Mouse (Mus musculus) hematopoietic stem cell, adult 5-6 weeks (primary cell): ENCODE results near the gene Mybpc1. TPM values are rescaled to one million over a fixed set of nuclear protein-coding genes. Genes with fewer than 3 reads are reported as not detected.
"Not testable (repeated sequence)": the region's sequence is repeated elsewhere in the genome, so short reads cannot be mapped to it uniquely, and the experiment has no call there.

Experiments used
- ATAC-seq, 2 experiments: fragments of 125-278 bp in 1 of 2; replicated peaks in 1 of 2; 2 replicates each; pipeline ENCODE4 v1.8.0; 2016 to 2017; ENCODE audit warnings: inconsistent platforms in 2 of 2, mild to moderate bottlenecking in 2 of 2, moderate number of reproducible peaks in 2 of 2, low read depth in 1 of 2, moderate TSS enrichment in 1 of 2; ENCODE audit not compliant: low FRiP score in 2 of 2, poor library complexity in 2 of 2, severe bottlenecking in 2 of 2, insufficient read depth in 1 of 2, low TSS enrichment in 1 of 2
- total RNA-seq: library from RNA; stranded (forward); fragments of 172-1452, 232-1000 nt; gene quantifications from 2 replicates; pipeline ENCODE4 v1.2.3, GENCODE M21; 2017

Mybpc1 gene
- total RNA-seq, 1 experiment from 2014 or later = not detected

DNA sequence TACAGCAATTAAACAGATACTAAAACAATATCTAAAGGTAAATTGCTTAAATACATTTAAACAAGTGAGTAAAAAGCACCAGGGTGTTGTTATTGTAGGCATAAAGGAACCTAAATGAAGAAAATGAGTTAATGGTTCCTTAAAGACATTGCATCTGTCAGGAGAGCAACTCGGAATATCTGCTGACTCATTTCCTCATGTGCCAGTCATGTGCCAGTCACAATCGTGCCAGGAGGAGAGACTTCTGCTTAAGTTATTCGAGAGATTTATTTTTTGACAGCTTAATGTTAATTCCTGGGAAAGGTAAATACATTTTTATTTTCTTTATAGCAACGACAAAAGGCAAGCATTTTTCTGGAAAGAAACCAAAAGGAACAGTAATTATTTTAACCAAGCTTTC, 26.3 kb downstream of the Mybpc1 start:
- peak; percentile 59 to 69; a peak in 3 of 4 replicates for ATAC-seq

DNA sequence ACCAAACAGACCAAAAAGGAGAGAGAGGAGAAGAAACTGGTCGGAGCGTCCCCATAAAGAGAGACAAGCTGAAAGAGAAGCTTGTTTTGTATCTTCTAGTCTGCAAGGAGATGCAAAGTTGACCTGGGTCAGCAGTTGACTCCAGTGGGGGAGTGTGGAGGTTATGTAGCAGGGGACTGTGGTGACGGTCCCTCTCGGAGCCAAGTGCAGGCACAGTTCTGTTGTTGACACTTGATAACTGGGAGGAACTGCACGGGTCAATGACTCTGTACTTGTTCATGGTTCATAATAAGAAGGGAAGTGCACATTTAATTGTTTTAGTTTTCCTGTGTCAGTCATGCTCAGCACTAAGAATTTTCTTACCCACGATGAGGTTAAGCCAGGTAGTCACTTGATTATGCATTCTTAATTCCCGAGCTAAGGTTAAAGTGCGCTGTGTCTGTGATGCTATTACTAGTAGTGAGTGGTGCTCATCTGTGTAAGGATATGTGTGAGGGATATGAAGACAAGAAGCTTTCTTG, 30.8 kb downstream of the Mybpc1 start:
- no peak for ATAC-seq

DNA sequence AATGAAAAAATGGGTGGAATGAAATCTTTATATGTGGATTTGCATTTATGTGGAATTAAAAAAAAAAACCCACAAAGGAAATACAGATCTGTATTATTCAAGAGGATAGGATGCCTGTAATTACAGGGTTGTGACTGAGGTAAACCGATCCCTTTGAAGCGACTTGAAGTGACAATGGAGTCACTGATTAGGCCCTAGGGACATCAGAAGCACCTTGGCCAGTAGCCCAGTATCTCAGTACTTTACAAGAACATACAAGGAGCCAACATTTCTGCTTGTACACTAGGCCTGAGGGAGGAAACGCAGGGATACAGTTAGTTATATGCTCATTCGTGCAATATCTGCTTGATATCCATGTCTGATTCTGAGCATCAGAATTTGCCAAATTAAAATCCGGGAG, 32.8 kb downstream of the Mybpc1 start:
- ATAC-seq = no peak

DNA sequence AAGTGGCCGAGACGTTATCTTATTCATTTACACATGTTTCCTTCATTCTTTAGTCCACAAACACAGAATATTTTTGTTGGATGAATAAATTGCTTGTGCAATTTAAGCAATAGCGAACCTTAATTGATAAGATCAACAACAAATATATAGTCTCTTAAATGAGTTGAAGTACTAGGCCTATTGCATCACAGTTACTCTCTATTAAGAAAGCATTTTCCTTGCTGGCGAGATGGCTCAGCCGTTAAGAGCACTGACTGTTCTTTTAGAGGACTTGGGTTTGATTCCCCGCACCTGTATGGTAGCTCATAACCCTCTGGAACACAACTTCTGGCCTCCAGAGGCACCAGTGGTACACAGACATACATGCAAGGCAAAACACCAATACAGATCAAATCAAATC, 47.9 kb downstream of the Mybpc1 start:
- no peak for ATAC-seq

DNA sequence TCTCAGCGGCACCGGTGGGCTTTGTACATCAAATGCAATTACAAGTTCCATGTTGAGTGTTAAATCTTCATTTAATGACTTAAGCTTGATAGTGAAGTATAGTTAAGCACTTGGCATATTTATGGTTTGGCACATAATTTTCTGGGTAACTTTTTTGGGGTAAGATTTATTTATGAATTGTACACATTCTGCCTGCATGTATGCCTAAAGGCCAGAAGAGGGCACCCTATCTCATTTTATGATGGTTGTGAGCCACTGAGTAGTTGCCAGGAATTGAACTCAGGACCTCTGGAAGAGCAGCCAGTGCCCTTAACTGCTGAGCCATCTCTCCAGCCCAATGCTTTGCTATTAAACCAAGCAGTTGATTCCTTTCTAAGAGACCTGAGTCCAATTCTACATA, 52.2 kb downstream of the Mybpc1 start:
- no peak; a peak in 1 of 4 replicates for ATAC-seq

DNA sequence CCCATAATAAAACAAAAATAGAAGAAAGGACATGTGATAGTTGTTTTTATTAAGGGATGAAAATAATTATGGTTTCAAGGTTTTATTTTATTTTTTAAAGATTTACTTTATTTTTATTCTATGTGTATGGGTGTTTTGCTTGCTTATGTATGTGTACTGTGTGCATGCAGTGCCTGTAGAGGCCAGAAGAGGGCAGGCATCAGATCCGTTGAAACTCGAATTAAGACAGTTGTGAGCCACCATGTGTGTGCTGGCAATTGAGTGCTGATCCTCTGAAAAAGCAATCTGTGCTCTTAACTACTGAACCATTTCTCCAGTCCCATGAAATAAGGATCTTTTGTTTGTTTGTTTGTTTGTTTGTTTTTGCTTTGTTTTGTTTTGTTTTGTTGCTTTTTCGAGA, 54.7 kb downstream of the Mybpc1 start:
- ATAC-seq = no peak

DNA sequence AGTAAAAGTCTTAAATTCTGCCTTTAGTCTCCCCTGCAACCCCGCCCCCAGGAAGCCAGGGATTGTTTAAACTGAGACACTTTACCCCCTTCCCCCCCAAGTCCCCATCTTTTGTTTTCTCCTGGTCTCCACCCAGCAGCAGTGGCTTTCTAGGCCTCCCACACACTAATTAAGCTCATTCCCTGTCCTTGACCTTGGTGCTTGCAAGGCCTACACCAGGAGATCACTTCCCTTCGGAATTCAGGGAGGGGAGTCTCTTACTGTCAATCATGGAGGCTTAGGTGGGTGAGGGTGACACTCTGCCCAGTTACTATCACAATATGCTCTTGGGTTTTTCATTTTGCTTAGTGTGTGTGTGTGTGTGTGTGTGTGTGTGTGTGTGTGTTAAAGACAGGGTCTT, 57.3 kb downstream of the Mybpc1 start:
- ATAC-seq = no peak

DNA sequence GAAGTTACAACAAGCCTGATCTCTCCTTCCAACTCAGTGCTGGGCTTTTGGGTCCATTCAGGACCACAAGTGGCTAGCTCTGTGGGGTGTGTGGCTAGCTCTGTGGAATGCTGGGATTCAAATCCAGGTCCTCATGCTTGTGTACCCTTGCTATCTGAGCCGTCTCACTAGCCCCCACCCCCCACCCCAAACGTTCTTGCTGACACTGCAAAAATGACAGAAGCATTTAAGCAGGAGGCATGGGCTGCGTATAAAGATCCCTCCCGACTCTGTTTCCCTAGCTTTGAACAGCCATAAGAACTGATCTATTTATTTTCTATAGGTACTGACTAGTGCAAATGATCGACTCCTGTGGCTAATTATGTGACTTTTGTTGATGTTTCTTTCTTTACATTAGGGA, 74.3 kb downstream of the Mybpc1 start:
- ATAC-seq = no peak

DNA sequence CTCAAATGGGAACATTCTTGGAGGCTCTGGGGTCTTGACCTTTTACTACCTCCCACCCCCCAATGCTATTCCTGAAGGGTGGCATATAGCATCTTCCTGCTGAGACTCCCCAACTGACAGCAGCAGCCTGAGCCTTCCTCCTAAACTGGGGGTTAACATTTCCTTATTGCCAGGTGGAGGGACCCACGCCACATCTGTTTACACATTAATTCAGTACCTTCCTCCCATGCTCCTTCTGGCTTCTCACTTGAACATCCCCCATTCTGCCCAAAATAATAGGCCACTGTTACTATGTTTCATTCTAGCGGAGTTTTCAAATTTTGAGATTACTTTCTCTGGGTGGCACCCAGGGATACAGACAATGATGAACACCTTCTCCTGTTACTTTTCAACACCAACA, 80.9 kb downstream of the Mybpc1 start:
- ATAC-seq = no peak

DNA sequence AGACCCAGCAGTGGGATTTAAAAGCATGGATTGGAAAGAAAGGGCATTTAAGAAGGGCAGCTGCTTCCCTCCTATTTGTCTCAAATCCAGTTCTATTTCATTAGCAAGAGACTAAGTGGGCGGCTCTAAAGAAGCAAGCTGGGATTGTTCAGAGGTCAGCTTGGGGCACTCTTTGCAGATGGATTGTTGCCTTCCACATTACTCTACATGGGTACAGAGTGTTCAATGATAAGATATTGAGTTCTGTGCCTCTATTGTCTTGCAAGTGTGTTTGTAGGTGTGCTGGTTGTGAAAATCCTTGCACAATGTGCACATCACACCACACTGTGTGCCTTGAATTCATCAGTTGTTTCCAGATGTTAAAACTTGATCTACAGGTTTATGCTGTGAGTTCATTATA, 81.7 kb downstream of the Mybpc1 start:
- ATAC-seq = no peak

DNA sequence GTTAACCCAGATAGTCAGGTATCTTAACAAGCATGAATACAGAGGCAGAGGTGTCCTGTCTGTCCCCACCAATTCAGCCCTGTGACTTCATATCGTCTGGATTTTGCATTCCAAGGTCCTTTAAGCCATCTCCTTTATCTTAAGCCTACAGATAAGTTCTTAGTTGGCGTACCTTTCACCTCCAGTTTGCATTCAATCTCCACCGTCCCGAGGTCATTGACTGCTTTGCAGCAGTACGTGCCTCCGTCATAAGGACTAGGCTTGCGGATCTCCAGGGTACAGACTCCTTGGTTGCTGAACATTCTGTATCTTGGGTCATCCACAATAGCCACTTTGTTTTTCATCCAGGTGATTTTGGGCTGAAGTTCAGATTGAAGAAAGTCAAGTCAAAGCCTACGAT, 82.2 kb downstream of the Mybpc1 start:
- no peak for ATAC-seq

DNA sequence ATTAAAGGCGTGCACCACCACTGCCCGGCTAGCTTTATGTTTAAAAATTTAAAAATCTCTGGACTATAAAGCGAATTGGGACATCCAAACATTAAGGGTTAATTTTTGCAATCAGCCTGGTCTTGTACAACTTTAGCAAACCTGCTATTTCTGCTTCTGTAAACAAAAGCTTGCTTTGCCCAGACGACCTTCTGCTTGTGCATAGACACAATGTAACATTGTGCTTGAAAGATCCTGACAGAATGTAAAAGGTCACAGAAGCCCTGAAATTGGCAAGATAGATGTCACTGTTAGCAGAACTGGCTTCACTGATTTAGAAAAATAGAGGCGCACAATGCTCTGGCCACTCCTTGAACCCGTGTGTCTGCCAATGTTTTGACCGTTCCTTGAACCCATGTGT, 89.9 kb downstream of the Mybpc1 start:
- not testable (repeated sequence) for ATAC-seq

DNA sequence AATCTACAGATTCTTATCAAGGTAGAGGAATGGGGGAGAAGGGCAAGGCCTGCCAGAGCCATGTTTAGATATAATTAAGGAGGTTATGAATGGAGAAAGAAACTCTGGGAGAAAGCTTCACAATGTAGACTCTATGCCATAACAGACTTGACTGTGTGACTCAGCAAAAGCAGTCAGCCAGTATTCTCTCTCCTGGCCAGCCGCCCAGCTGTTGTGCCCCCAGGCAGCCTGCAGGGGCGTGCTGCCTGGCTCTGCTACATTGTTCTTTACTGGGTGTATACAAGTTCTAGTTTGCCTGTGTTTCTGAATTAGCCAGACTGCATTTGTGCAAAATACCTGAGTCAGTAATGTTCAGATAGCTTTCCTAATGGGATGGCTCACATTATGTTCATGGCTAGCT, 90.5 kb downstream of the Mybpc1 start:
- ATAC-seq = peak; percentile 97

DNA sequence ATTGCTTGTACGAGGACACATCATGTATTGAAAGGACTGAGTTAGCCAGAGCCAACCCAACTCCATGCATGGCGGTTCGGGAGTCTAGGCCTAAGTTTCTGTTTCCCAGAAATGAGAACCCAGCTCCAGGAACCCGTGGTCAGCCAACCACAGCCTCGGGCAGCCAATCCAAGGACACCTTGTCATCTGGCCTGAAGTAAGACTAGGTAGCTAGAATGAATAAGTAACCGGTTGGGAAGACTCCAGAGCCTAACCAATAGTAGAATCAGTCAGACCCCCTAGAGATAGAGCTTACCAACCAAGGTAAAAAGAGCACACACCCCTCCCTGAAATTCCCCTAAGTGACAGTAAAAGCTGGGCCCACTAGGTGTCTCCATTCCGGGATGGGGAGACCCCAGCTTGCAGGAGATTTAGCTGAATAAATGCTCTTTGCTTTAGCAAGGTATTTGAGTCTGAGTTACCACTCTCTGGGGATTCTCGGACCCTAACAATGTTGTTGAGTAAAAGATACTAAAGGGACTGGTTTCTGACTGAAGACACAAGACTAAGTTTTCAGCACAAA, 91.3 kb downstream of the Mybpc1 start:
- ATAC-seq = peak; percentile 8 to 18; a peak in 2 of 4 replicates

DNA sequence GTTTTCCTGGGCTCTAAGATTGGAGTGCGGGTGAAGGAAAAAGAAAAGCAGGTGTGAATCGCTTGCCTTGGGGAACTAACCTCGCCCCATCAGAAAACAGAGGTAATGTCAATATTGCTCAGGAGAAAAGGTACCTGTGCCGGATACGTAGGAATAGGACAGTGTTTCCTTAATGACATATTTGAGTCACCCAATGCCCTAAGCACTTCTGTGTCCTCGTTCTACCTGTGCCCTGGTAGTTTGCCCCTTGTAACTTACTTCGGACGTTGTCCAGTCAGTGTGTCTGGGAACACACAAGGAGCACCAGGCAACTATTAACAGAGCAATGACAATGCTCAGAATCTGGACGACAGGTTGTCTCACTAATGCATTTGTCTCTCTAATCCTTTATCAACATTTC, 93.6 kb downstream of the Mybpc1 start:
- ATAC-seq = no peak

DNA sequence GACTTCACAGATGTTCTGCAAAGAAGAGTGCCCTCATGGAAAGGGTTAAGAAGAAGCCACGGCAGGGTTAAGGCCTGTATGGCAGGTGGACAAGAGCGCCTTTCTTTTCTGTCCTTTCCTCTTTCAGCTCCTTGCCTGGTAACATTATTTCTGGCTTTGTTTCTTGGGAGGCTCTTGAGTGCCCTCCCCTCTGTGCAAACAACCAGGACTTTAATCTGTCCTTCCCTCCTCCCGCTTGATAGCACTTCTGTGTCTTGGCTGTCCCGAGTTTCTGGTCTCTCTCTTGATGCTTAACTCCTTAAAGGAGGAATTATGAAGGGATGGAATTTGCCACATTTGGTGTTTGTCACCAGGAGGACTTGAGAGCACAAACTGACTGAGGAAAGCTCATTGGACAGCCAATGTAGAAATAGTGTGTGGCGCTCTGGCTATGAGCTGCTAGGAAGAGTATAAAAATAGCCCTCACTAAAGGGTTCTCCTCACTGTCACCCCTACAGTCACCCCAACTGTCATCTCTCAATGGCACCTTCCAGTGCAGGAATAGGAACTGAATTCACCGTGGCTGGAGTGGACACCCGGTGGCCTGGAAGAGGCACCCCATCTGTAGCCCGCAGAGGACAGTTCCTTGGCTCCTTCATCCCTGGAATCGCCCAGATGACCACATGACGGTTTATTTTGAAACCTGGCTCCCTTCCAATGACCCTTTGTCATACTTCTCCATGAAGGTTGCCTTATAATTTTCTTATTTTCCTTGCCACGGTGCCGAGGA, 94.3 kb downstream of the Mybpc1 start:
- ATAC-seq = no peak

DNA sequence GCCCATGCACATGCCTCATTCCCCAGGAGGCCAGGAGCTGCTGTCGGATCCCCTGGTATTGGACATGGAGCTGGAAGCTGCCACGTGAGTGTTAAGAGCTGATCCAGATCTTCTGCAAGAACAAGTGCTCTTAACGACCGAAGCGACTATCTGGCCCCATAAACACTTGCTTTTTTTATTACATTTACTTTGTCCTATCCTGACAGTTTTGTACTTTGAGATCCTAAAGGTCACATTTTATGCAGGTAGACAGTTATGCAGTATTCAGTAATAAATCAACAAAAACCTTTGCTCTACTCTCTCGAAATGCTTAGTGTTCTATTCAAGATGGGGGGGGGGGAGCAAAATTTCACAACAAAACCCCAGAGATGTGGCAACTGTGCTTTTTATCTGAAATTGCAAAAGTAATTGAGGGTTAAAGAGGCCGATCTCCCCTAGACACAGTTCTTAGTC, 97.2 kb downstream of the Mybpc1 start:
- no peak for ATAC-seq

DNA sequence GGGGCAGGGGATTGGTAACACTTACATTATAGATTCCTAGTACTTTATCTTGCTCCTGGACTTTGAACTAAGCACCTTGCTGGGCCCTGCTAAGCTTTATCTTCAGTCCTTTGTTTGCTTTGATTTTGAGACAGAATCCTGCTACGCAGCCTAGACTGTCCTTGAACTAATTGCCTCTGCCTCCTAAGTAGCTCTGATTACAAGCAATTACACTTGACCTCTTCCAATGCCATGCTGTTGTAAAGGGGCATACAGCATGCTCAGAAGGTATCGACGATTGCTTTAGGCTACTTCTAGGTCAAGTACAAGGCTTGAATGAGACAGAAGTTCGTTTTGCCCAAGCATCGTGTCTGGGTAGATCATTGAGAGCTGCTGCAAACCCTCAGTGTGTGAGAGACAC, 99.7 kb downstream of the Mybpc1 start:
- no peak for ATAC-seq

DNA sequence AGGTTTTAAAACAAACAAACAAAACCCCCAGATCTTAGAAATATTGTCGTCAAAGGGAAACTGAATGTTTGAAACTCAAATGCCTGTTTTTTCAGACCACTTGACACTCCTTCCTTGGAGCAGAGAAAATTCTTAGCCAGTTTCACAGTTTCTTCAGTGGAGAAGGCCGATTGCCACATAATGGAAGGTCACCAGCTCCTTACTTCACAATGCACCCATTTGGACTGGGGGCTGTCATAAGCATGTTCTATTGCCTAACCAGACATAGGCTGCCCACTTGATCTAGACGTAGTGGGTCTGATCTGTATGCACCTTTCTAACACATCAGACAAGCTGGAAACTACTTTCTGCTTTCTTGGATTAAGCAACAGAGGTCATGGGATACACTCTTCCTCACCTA, 100.5 kb downstream of the Mybpc1 start:
- ATAC-seq = peak in 1 of 2 experiments; percentile 34; a peak in 1 of 4 replicates
